Mouse (Mus musculus) kidney, postnatal 36 days (tissue): ENCODE data around the gene Zp2.

Experiments used
- DNase-seq, 2 experiments: peaks; one replicate each; pipeline ENCODE4 v3.0.0; 2021 to 2022; ENCODE audit warnings: mixed read lengths in 2 of 2

The Zp2 gene

GRCm38 (mm10) chr7:120128951-120129350 is 16.1 kb downstream of the Zp2 start:
- DNase-seq = no peak

- no peak for DNase-seq
These were observed 17.4 kb downstream of the Zp2 start for GRCm38 (mm10) chr7:120127686-120128059.

- no peak for DNase-seq
These were observed 18.0 kb downstream of the Zp2 start for GRCm38 (mm10) chr7:120126976-120127685.

GRCm38 (mm10) chr7:120124844-120125243 is 20.2 kb downstream of the Zp2 start:
- DNase-seq = peak; percentile 78

GRCm38 (mm10) chr7:120123776-120124175 is 21.3 kb downstream of the Zp2 start:
- DNase-seq = no peak

- no peak for DNase-seq
These were observed 27.6 kb downstream of the Zp2 start for GRCm38 (mm10) chr7:120117529-120117928.

- DNase-seq = no peak
These were observed 28.1 kb downstream of the Zp2 start for GRCm38 (mm10) chr7:120116976-120117375.

- DNase-seq = no peak
These were observed 35.4 kb downstream of the Zp2 start for GRCm38 (mm10) chr7:120109676-120110075.

- DNase-seq = peak in 1 of 2 experiments; percentile 23
These were observed 38.7 kb downstream of the Zp2 start for GRCm38 (mm10) chr7:120106356-120106755.

GRCm38 (mm10) chr7:120104975-120105374 is 40.1 kb downstream of the Zp2 start:
- no peak for DNase-seq

- peak; percentile 43 to 47 for DNase-seq
These were observed 42.0 kb downstream of the Zp2 start for GRCm38 (mm10) chr7:120103019-120103567.

- DNase-seq = peak; percentile 94 to 95
These were observed 42.7 kb downstream of the Zp2 start, which contains the start of gene Tmem159 for GRCm38 (mm10) chr7:120102164-120102972. TSS of gene Tmem159 (plus strand) at chr7:120102353.

- peak; percentile 81 to 93 for DNase-seq
These were observed 46.7 kb downstream of the Zp2 start for GRCm38 (mm10) chr7:120098403-120098802.

GRCm38 (mm10) chr7:120097845-120098244 is 47.2 kb downstream of the Zp2 start:
- DNase-seq = peak; percentile 70 to 85

- no peak for DNase-seq
These were observed 49.9 kb downstream of the Zp2 start, which contains the start of gene Dnah3 for GRCm38 (mm10) chr7:120095180-120095579. TSS of gene Dnah3 (minus strand) at chr7:120095280.

GRCm38 (mm10) chr7:120094216-120094615 is 50.9 kb downstream of the Zp2 start:
- no peak for DNase-seq

GRCm38 (mm10) chr7:120093033-120093432 is 52.1 kb downstream of the Zp2 start:
- DNase-seq = no peak

- no peak for DNase-seq
These were observed 64.9 kb downstream of the Zp2 start for GRCm38 (mm10) chr7:120080177-120080576.
